Mouse (Mus musculus): Measurements from ENCODE around the gene Slc7a11.
"Not testable (repeated sequence)": the region's sequence is repeated elsewhere in the genome, so short reads cannot be mapped to it uniquely, and the experiment has no call there.

Slc7a11 gene

DNA sequence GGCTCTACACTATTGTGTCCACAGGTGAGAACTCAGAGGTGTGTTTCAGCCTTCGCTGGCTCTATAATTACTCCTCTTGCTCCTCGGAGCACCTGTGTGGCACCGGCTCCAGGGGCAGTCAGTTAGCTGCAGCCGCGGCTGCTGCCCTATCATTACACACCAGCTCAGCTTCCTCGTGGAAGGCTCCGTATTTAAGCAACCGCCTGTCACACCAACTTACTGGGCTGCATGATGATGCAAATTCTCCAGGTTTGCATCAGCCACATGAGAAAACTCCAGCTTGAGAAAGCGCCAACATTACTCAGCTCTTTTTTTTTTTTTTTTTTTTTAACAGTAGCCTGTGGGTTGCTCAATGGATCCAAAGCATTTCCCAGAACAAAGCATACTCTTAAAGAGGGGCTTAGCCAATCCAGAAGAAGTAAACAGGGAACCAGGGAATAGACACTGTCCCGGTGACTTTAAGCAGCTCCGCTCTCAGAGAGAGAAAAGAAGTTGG is at the start of gene Slc7a11:
Gene Slc7a11 (minus strand): TSS at position 194 of the 496 bp plus-strand sequence.
- peak; percentile 77 for DNase-seq (ENCODE audit: low spot score)

DNA sequence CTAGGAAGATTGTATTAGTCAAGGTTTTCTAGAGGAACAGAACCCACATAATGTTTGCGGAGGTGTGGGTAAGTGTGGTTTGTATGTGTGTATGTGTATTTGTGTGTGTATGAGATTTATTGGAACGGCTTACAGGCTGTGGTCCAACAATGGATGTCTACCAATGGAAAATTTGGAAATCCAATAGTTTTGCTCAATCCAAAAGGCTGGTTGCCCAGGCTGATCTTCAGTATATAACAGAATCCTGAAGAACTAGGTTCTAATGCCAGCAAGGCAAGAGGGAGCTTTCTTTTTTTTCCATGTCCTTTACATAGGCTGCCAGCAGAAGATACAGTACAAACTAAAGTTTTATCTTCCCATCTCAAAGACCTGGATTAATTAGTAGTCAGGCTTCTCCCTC is 48.3 kb upstream of the Slc7a11 start:
- DNase-seq (ENCODE audit: low spot score), result no peak

DNA sequence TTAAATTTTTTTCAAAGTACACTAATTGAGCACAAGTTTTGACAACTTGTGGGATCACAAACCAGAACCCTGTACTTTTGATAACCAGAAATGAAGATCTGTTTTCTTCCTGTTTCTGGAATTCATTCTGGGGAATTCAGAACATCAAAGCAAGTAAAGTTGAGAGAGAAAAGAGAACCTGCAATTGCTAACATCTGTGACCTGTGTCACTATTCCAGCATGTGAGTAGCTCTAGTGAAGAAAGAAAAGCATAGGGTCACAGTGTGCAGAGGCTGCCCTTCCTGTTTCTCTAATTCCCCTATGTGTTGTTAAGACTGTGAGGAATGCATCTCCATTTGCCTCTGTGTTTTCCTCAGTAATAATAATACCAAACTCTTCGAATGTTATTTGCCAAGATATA is 40.7 kb upstream of the Slc7a11 start:
- DNase-seq (ENCODE audit: low spot score), result no peak

DNA sequence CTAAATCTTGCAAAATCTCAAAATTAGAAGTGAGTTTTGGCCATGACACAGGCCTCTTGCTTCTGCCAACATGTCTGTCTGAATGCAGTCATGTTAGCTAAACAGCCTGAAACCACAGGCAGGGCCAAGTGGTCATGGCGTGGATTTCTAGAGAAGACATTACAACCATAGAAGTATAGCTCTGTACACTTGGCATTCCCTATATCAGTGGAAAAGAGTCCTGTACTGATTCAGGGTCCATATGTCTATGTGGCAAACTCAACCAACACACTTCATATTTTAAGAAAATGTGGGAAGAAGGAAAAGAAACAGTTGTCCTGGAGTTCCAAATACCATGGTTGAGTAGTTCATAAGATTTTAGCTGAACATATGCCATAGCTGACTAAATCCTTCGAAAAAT is 18.8 kb upstream of the Slc7a11 start:
- no peak for DNase-seq (ENCODE audit: low spot score)

DNA sequence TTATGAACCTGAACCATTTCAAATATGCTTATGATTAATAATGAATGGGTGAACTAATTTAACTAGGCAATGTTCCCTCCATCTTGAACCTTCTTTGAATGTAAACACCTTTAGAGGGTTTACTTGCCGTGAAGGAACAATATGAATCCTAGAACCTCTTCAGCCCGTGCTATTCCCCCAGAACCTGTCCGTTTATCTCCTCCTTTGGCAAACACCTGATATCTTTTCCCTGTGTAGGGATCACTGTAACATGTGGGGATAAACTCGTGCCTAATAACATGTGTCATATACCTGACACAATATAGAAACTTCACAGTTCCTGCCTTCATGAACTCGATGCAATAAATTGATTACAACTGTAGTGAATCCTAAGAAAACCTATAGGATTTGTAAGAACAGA is 13.7 kb upstream of the Slc7a11 start:
- no peak for DNase-seq (ENCODE audit: low spot score)

DNA sequence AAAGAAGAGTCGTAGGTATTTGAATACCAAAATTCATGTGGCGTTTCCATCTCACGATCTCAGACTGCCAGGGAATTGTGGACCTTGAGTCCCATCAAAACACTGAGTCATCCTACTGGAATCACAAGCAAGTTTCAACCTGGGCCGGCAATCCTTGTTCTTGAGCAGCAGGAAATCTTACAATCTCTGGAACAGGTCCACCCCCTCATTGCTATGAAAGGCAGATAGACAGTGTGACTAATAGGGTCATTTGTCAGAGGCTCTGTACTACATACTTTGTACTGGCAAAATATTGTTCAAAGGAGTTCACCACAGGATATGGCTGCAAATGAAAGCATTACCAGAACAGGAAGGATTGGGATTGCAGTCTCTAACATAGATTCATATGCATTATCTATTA is 13.2 kb upstream of the Slc7a11 start:
- DNase-seq (ENCODE audit: low spot score), result no peak

DNA sequence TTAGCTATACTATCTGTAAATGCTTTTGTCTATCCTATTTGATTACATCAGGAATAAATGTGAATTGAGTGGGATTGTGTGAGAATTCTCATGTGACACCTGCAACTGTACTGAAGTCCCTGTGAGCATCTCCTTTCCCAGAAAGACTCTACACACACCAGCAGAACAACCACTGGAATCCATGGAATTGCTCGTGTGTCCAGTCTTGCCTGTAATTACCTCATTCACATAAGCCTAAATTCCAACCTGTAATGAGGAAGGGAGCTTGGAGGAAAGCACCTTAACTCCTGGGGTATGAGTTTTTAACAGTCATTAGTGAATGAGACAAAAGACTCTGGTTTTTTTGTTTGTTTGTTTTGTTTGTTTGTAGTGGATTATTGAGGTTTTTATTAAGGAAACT is 12.6 kb upstream of the Slc7a11 start:
- DNase-seq (ENCODE audit: low spot score), result no peak

DNA sequence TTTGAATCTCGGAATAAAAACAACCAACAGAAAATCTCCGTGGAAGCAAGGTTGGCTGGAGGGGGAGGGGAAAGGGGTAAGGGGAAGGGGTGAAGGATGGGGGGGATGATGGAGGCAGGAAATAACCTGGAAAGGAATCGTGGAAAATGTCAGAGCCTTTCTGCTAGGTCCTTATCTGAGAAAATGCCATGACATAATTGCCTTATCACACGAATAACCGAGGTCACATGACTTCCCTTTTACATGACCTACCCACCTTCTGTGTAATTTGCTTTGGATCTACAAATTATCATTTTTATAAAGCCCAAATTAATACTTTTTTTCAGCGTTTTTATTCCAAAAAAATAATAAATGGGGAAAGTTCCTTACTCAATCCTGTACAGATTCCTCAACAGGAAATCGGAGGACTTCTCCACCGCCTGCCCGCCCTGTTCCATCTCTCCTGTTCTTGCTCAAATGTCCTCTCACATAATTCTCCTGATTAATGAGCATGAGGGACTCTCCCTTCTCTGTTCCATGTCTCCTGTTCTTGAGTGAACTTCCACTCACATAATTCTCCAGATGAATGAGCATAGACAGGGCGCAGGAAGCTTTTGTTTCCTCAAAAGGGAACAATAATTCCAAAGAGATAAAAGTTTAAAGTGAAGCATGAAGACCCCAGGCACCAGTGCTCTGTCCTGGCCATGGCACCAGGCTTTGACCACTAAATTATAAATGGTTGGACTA is 1.8 kb upstream of the Slc7a11 start:
- no peak for DNase-seq (ENCODE audit: low spot score)

DNA sequence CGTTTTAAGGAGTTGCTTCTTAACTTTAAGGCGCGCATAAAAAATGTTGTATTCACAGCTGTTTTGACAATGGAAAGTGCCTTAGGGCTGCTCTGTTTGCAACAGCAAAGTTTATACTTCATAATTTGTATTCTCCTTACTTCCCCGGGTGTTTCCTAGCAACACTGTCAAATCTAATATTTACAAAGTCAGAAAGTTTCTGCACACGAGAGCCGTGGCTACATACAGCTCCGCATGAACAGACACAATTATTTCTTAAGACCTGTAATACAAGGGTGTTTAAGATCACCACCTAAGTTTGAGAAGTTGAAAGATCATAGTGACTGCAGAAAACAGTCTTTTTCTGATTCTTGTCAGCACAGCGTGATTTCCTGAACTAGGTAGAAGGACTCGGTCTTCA is 528 bp upstream of the Slc7a11 start:
- no peak for DNase-seq (ENCODE audit: low spot score)

DNA sequence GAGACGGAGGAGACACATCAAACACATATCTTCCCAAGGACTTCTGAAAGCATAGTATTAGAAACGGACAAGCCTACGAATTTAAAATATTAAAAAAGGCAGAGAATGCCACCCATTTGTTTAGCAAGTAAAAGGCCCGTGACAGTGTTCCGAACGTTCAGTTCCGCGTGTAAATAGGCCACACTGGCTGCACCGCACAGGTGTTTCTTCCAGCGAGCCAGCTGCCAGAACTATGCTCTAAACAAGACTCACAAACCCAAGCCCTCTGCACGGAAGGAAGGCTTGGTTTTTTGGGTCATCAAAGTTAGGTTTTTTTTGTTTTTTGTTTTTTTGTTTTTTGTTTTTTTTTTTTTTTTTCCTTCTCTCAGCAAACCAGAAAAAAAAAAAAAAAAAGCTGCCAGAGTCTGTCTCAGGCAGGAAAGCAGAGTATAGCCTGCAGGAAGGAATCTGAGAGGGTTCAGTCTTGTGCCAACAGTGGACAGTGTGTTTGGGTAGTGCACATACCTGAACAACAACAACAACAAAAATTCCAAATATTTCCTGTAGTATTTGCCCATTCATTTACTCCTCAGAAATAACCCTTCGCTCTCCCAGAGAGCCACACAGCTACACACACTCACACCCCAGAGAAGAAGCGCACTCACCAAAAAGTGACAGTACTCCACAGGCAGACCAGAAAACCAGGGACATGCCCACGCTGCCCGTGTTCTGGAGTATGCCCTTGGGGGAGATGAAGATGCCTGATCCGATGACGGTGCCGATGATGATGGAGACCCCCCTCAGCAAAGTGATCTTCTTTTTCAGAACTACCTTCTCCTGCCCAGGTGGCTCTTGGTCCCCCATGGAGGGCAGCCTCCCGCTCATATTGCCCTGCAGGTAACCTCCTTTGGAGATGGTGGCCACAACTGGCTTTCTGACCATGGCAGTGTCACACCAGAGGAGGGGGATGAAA is 797 bp downstream of the Slc7a11 start:
- no peak for DNase-seq (ENCODE audit: low spot score)

DNA sequence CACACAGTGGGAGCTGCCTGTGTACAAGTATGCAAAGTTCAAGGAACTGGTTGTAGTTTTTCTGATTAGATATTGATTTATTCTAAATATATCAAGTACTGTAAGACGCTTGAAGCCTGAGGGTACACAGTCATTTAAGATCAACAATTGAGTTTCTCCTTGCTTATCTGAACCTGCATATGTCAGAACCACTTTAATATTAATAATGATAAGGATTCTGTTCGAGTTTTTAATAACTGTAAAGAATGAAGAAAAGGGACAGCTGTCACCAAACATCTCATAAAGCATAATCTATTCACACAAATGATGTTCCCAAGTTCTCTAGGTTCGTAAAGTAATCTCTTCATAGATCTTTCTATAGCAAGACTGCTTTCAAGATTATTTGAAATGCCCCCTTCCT is 2.1 kb downstream of the Slc7a11 start:
- no peak for DNase-seq (ENCODE audit: low spot score)

DNA sequence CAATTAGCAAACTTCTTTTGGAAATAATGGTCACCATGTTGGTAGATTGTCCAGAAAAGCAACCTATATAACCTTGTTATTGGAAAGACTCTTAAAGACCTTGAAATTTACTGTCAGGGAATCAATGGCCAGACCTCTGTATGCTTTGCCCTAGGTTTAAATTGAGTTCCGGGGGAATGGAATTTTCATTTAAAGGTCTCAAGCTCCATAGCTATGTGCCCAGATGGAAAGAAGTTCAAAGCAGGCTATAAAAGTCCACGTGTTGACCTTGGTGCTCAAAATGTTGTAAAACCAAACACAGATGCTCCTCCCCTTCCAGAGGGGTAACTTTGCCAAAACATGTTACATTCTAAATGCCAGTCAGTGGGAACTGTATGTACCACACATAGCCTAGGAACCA is 3.0 kb downstream of the Slc7a11 start:
- no peak for DNase-seq (ENCODE audit: low spot score)

DNA sequence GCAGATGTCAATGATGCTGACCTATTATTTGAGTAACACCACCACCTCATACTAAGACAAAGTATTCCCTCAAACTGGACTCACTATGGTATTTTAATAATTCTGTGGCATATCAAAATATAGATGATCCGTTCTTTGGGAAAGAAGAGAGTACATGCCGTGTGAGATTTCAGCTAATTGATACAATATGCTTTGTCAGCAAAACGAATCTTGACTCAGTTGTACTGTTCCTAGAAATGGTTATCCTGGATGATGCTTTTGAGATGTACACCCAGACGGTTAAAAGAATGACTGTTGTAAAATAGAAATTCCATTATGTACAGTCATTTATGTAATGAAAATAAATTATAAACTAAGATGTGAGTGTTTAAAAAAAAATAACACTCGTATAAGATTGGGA is 4.0 kb downstream of the Slc7a11 start:
- no peak for DNase-seq (ENCODE audit: low spot score)

DNA sequence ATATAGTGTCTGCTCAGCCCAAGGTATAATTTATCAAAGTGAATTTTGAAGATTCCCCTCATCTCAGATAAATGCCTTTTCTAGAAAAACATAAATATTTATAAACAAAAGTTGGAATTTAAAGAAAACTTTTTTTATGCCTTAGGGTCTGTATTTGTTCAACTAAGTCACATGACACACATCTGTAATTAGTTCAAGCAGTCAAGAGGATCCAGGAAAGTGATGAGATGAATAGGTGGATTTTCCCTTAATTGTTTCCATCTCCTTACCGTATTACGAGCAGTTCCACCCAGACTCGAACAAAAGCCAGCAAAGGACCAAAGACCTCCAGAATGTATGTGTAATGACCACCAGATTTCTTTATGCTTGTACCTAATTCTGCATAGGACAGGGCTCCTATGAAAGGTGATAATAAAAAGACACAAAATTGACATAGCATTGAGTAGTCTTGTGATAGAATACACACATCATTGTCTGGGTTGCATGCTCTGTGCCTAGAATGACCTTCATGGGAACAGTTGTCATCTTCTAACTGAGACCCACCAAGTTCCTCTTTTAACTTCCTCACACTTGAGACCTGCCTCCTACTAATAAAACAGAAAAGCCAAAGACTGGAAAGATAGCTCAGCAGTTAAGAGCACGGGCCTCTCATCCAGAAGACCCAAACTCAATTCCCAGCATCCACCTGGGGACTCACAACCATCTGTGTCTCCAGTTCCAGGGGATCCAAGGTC is 4.7 kb downstream of the Slc7a11 start:
- DNase-seq (ENCODE audit: low spot score), result no peak

DNA sequence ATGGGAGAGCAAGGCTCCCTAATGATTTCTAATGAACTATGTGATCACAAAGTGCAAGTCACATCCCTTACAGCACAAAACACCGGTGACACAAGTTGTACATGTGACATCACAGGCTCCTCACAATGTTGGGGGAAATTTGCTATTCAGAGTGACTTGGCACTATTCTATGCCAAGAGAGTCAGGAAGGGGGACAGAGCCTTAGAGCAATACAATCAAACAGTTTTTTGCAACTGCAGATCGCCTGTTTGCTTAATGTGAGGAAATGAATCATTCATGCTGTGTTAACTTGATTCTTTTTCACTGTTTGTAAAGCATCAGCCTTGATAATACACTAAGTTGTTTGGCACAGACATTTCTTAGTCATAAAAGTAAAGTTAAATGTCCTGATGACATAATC is 5.3 kb downstream of the Slc7a11 start:
- DNase-seq (ENCODE audit: low spot score), result not testable (repeated sequence)

DNA sequence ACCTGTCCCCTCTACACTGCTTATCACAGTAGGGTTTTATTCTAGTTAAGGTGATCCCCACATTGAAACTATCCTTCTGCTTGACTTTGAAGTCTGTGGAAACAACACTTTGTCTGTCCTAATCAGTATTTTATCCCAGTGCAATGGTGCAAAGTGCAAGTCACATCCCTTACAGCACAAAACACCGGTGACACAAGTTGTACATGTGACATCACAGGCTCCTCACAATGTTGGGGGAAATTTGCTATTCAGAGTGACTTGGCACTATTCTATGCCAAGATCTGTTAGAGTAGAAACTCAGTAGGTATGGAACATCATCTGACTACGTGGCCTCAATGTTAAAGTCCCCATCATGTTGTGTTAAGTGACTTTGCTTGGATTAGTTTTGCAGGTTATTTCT is 7.0 kb downstream of the Slc7a11 start:
- not testable (repeated sequence) for DNase-seq (ENCODE audit: low spot score)

DNA sequence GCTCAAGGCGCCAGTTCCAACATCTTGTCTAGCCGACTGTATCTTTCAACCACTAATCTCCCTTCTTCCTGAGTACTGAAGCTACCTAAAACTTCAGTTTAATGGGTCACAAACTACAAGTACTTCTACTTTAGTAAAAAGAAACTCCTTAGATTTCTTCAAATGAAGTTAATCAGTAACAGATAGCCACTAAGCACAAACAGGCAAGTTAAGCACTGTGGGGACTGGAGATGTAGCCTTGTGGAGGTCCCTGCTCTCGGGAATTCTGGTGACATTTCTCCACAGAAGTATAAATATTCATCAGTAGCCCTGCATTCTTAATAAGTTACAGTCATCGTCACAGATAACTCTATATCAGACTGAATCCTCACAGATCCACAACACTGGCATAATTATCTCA is 9.6 kb downstream of the Slc7a11 start:
- DNase-seq (ENCODE audit: low spot score), result no peak

DNA sequence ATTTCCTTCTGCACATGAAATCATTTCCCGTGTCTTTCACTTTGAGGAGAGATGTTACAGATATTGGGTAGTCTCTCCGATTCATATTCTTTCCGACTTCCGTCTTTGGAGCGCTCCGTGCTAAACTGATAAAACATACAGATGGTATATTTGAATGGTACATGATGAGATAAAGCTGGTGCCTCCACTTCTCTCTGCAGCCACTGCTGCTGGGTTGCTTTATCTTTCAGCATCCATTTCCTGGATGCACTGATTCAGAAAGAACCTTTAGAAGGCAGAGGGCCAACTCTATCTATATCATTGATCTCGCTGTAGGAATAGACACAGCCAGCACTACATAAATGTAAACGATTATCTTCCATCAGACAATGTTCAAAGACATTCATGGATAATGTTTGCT is 12.6 kb downstream of the Slc7a11 start:
- DNase-seq (ENCODE audit: low spot score), result no peak

DNA sequence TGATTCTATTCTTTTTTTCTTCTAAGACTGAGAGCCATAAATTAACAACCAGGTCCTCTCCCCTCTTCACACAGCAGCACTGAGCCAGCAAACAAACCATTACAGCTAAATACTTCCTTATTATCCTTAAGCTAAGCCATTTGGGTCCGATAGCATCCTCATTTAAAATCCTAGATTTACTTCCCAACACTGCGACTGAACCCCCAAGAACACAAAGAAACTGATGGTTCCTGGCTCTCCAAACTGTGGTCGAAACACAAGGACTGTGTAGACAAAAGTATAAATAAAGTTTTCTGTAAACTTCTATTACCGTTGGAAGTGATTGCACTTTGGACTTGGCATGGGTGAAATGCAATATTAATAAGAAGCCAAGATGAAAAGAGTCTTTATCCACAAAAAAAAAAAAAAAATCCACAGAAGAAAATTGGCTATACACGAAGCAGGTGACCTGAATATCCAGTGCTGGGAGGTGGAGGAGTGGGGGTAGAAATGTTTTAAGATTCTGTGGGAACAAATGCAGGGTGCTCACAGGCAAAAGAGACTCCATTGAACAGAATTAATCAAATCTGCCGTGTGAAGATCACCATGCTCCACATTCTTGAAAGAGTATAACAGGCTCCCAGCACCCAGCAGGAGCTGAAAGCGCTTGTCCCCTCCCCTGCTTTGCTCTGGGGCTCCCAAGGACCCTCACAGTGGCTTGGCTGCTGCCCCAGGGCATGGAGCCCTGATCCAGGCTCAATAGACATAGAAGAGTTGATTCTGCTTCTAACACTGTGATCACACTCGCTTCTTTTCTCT is 21.7 kb downstream of the Slc7a11 start:
- no peak for DNase-seq (ENCODE audit: low spot score)

DNA sequence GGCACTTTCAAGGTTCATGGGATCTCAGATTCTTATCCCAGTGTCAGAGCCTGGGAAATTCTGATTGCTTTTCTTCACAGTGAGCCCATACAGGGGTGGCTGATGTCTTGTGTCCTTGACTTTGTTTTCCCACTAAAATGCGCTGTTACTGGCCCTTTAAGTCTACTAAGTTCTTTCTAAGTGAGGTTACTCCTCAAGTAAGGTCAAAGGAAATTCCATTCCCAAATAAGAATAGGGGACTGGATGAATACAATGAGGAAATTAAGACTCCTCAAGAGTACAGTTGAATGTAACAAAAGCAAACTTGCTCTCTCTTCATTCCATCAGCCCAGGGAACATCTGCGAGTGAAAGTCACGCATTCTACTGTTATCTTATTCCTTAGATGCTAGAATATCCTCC is 24.3 kb downstream of the Slc7a11 start:
- no peak for DNase-seq (ENCODE audit: low spot score)

DNA sequence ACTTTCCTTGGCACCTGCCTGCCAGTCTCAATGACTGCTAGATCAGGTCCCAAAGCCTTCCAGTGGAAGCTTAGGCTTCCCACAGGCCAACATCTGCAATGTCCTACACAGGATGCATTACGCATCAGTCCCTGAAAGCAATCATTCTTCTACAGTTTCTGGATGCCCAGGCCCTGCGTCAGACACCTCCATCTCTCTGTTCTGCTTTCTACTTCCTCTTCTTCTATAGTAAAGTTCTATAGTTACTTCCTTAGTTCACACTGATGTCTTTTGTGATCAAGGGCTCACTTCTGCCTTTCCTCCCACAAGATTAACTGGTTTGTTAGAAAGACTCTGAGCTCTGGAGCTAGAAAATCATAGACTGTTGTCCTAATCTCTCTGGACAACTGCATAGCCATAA is 36.6 kb downstream of the Slc7a11 start:
- no peak for DNase-seq (ENCODE audit: low spot score)

DNA sequence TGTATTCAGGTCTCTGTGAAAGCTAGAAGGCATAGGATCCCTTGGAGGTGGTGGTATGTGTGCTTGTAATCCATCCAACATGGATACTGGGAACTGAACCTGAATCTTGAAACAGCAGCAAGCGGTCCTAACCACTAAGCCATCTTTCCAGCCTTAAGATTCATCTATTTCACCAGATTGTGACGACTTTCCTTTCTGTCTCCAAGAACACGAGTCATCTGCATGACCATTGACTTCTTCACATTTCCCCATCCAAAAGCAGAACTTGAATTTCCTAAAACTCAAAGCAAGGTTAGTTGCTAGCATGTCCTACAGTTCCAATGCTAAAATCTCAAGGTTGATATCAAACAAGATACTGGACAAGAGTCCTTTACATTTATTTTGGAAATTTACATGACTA is 37.5 kb downstream of the Slc7a11 start:
- no peak for DNase-seq (ENCODE audit: low spot score)

Data from adipocyte (in vitro differentiated cells).